Mouse (Mus musculus) liver, postnatal 0 days (tissue): ENCODE measurements around the gene Usp2. TPM values are rescaled to one million over a fixed set of nuclear protein-coding genes. Genes with fewer than 3 reads are reported as not detected.

Experiments
- ATAC-seq: fragments of 200-750 bp; cut with Nextera tagmentation; 2 replicates; pipeline ENCODE4 v1.8.0; 2017; ENCODE audit warnings: mild to moderate bottlenecking, moderate library complexity
- DNase-seq: peaks from one replicate; pipeline ENCODE4 v3.0.0-alpha.2; 2016
- H3K27ac ChIP-seq: fragments of 300-500 bp; sonication (generic); 2 replicates; pipeline ENCODE4 v1.5.1; 2014; ENCODE audit warnings: antibody characterized with exemption, moderate library complexity, mild to moderate bottlenecking, low read depth
- H3K27me3 ChIP-seq: fragments of 300-500 bp; sonication (generic); 2 replicates; pipeline ENCODE4 v1.6.1; 2014; ENCODE audit warnings: low read length, control low read depth, mixed read lengths; ENCODE audit not compliant: insufficient read depth
- H3K36me3 ChIP-seq: fragments of 300-500 bp; sonication (generic); replicated peaks from 2 replicates; pipeline ENCODE4 v1.6.1; 2014; ENCODE audit warnings: mild to moderate bottlenecking, control low read depth, low read length, moderate library complexity, mixed read lengths; ENCODE audit not compliant: insufficient read depth
- H3K4me1 ChIP-seq: fragments of 300-500 bp; sonication (generic); 2 replicates; pipeline ENCODE4 v1.6.1; 2014; ENCODE audit warnings: antibody characterized with exemption, mild to moderate bottlenecking, control low read depth; ENCODE audit not compliant: insufficient read depth
- H3K4me2 ChIP-seq: fragments of 300-500 bp; sonication (generic); 2 replicates; pipeline ENCODE4 v1.6.1; 2014; ENCODE audit warnings: low read depth, mild to moderate bottlenecking, low read length, moderate library complexity, mixed read lengths
- H3K4me3 ChIP-seq: fragments of 300-500 bp; sonication (generic); 2 replicates; pipeline ENCODE4 v1.5.1; 2014; ENCODE audit warnings: low read depth, low read length
- H3K9ac ChIP-seq: fragments of 300-500 bp; sonication (generic); replicated peaks from 2 replicates; pipeline ENCODE4 v1.6.1; 2014; ENCODE audit warnings: mild to moderate bottlenecking, moderate library complexity
- H3K9me3 ChIP-seq: fragments of 300-500 bp; sonication (generic); 2 replicates; pipeline ENCODE4 v1.6.1; 2016; ENCODE audit warnings: mild to moderate bottlenecking, control low read depth, low read length, mixed read lengths
- CTCF ChIP-seq: sonication (generic); IDR thresholded peaks from 2 replicates; pipeline ENCODE4 v1.5.1; 2016; ENCODE audit warnings: antibody characterized with exemption, low read depth
- EP300 ChIP-seq: IDR thresholded peaks from 2 replicates; pipeline ENCODE4 v1.6.1; 2016; ENCODE audit warnings: antibody characterized with exemption, low read depth, mild to moderate bottlenecking
- WGBS: fragments of 180-500 bp; shearing (Covaris S2); extraction: QIAGEN DNeasy Blood & Tissue Kit; methylation state at CpG from one replicate; pipeline ENCODE4 v1.1.7; 2014; ENCODE audit not compliant: insufficient replicate concordance; 5-methylcytosine and 5-hydroxymethylcytosine counted together
- polyA plus RNA-seq: library from polyadenylated mRNA; unstranded; fragments of >200 nt; fragmentation: Nextera tagmentation; extraction: Ambion mirVana; gene quantifications from 2 replicates; pipeline ENCODE4 v1.2.1, GENCODE M21; 2015

Usp2 gene
- polyA plus RNA-seq, 1 experiment from 2014 or later, result 2.9 TPM

DNA sequence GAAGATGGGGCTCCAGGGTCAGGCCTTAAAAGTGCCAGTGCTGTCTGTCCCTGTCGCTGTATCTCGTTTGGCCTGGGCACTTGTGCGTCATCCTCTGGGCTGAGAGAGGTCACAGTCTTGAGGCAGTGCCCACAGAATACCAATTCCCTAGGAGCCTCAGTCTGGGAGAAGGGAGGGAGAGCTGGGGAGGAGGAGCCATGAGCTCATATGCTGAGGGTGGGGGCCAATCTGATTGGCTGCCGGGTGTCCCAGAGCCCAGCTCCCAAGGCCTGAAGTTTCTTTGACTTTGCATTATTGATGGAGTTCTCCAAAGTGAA is 5.7 kb downstream of the Usp2 start:
- Histone ChIP-seq H3K4me1 (peaks cover 2% of the 10 kb centered on the region; the same call in 1 of the 2 replicates), H3K4me3 (no peak overlapping the region), H3K27me3 (no peaks in the 10 kb centered on the region), H3K9me3 (no peaks in the 10 kb centered on the region), H3K9ac (no peak overlapping the region), H3K4me2 (no peak overlapping the region), H3K36me3 (no peaks in the 10 kb centered on the region), H3K27ac (no peak overlapping the region)
- no peak for DNase-seq
- ATAC-seq, result no peak
- TF ChIP-seq CTCF (no peak), EP300 (no peak)
- 50% methylated on average over 4 of the region's 4 CpGs for WGBS

DNA sequence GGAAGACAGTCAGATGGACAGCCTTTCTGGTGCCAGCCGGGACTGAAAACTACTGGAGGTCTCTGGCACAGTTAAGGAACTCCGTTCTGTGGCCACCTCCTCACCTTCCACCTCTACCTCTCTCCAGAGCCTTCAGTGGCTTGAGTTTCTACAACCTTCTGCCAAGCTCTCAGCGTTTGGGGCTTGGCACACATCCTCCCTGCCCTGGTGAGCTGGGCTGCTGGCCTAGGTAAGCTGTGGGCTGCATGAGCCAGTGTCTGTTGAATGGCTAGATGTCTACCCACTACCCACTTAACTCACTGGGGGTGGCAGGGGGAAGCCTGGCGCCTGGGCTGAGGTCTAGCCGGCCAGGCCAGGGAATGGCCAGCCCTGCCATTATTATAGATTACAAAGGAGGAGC is 6.3 kb downstream of the Usp2 start:
- DNase-seq (no peak), ATAC-seq (no peak)
- 68% methylated on average over 5 of the region's 5 CpGs for WGBS
- Histone ChIP-seq H3K4me1 (no peaks in the 10 kb centered on the region), H3K4me2 (no peak overlapping the region), H3K9me3 (no peaks in the 10 kb centered on the region), H3K4me3 (no peak overlapping the region), H3K9ac (no peak overlapping the region), H3K27me3 (no peaks in the 10 kb centered on the region), H3K36me3 (no peaks in the 10 kb centered on the region), H3K27ac (no peak overlapping the region)
- TF ChIP-seq CTCF (no peak), EP300 (no peak)

DNA sequence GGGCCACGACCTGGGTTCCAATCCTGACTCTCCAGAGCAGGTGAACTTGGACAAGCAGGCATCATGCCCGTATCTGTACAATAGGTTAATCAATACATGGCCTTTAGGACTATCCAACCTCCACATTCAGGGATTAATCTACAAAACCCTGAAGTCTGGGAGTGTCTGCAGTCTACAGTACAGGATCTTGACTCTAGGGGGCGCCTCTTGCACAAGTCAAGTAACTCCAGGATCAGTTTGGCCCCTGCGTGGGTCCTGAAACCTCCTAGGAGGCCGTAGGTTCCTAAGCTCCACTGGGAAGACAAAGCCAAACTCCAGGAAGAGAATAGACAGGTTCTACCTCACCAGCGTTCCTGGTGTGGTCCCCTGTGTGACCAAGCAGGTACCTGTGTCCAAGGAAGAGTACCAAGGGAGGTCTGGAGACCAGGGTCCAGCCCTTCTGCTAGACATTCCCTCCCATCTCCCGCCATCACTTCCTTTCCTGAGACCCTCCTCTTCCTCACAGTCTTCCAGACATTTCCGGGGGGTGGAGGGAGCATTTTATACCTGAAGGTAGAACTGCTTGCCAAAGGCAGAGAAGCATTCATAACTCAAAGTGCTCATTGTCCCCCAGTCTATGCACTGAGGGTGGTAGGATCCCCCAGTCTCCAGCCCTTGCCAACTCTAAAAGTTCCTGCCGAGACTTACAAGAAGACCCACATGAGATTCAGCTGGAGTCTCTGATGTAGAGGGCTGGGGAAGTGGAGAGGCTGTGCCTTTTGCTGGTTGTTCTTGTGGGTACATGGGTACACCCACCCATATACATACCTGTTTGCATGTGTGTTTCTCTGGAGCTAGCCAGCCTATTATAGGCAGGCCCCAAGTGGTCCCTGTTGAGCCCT is 7.8 kb downstream of the Usp2 start:
- WGBS, result 52% methylated on average over 9 of the region's 9 CpGs
- no peaks in the 10 kb centered on the region for H3K9me3 ChIP-seq
- H3K9ac ChIP-seq, result no peak overlapping the region
- DNase-seq, result peak; percentile 60
- H3K4me1 ChIP-seq, result peaks cover 5% of the 10 kb centered on the region
- no peak overlapping the region for H3K4me2 ChIP-seq
- ATAC-seq, result no peak
- no peaks in the 10 kb centered on the region for H3K27me3 ChIP-seq
- H3K4me3 ChIP-seq, result no peak overlapping the region
- TF ChIP-seq CTCF, result peak; percentile 60
- TF ChIP-seq EP300, result no peak
- no peaks in the 10 kb centered on the region for H3K36me3 ChIP-seq
- no peak overlapping the region for H3K27ac ChIP-seq

DNA sequence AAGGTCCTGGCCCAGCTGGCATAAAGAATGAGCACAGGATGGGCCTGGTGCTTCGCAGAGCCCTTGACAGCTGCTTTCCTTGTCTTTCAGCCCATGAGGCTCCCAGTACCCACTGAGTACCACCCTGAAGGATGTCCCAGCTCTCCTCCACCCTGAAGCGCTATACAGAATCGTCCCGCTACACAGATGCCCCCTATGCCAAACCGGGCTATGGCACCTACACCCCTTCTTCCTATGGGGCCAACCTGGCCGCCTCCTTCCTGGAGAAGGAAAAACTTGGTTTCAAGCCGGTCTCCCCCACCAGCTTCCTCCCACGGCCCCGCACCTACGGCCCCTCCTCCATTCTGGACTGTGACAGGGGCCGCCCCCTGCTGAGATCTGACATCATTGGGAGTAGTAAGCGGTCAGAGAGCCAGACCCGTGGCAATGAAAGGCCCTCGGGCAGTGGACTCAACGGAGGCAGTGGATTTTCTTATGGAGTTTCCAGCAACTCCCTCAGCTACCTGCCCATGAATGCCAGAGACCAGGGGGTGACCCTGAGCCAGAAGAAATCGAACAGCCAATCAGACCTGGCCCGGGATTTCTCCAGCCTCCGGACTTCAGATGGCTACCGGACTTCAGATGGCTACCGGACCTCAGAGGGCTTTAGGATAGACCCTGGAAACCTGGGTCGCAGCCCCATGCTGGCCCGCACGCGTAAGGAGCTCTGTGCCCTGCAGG is 8.6 kb downstream of the Usp2 start:
- WGBS, result 77% methylated on average over 24 of the region's 24 CpGs
- Histone ChIP-seq H3K27ac (no peak overlapping the region), H3K9me3 (no peaks in the 10 kb centered on the region), H3K9ac (no peak overlapping the region), H3K36me3 (no peaks in the 10 kb centered on the region), H3K4me3 (no peak overlapping the region), H3K27me3 (no peaks in the 10 kb centered on the region), H3K4me1 (peaks cover 5% of the 10 kb centered on the region), H3K4me2 (no peak overlapping the region)
- DNase-seq, result no peak
- no peak for ATAC-seq
- TF ChIP-seq CTCF, result no peak
- no peak for TF ChIP-seq EP300

DNA sequence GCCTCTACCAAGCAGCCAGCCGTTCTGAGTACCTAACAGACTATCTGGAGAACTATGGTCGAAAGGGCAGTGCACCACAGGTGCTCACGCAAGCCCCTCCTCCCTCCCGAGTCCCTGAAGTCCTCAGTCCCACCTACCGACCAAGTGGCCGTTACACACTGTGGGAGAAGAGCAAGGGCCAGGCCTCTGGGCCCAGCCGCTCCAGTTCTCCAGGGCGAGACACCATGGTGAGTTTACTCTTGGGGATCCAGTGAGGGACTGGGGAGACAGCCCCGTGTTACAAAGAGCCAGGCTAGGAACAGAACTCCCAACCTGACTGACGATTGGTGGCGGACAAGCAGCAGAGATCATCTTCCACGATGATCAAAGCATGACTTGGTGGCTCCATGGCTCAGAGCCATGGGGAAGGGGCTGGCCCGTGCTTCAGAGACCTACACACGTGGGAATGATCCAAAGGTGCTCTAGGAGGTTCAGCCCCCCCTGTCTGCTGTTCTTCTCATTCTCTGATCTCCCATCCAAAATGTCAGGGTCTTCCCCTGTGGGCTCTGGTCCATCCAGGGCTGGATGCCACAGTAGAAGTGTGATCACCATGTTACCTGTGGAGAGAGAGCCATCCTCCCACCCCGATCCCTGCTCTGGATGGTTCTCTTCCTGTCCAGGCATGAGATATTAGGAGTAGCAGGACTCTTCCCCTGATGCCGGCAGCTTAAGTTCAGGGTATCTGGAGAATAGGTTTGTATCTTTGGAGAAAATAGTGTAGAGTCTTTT is 9.4 kb downstream of the Usp2 start:
- Histone ChIP-seq H3K36me3 (no peaks in the 10 kb centered on the region), H3K9me3 (no peaks in the 10 kb centered on the region), H3K4me2 (no peak overlapping the region), H3K9ac (no peak overlapping the region), H3K27ac (no peak overlapping the region), H3K4me3 (no peak overlapping the region), H3K4me1 (peaks cover 5% of the 10 kb centered on the region), H3K27me3 (no peaks in the 10 kb centered on the region)
- ATAC-seq (no peak), DNase-seq (no peak)
- TF ChIP-seq CTCF, result no peak
- WGBS, result 68% methylated on average over 16 of the region's 16 CpGs

DNA sequence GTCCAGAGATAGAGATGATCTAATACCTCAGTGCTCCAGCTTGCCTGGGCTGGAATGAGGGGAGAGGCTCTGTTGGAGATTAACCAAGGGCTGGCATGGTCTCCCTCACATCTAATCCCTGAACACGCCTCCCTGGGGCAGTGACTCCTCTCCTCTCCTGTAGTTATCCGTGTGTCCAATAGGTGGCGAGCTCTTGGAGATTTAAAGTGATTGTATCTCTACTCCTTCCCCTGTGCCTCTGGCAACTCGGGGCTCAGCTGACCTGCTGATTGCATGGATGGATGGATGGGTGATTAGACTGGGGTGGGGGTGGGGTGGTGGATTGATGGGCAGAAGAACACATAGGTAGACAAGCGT is 9.9 kb downstream of the Usp2 start:
- Histone ChIP-seq H3K9me3 (no peaks in the 10 kb centered on the region), H3K27ac (no peak overlapping the region), H3K4me3 (no peak overlapping the region), H3K9ac (no peak overlapping the region), H3K36me3 (no peaks in the 10 kb centered on the region), H3K4me2 (no peak overlapping the region), H3K4me1 (peaks cover 5% of the 10 kb centered on the region), H3K27me3 (no peaks in the 10 kb centered on the region)
- peak; percentile 70 for TF ChIP-seq CTCF
- no peak for TF ChIP-seq EP300
- 23% methylated on average over 5 of the region's 5 CpGs for WGBS
- ATAC-seq (peak; percentile 29; the same call in 1 of the 2 replicates), DNase-seq (peak; percentile 63)
